Mouse (Mus musculus) erythroblast, embryonic 14.5 days (primary cell): ENCODE results near the gene Insig2.

Experiments used
- GATA1 ChIP-seq: IDR thresholded peaks from 2 replicates; pipeline ENCODE4 v1.6.1; 2012; ENCODE audit warnings: low read length, inconsistent platforms, mixed read lengths
- TAL1 ChIP-seq: IDR thresholded peaks from 3 replicates; pipeline ENCODE4 v1.6.1; 2012; ENCODE audit warnings: low read length, inconsistent platforms, mixed read lengths

DNA sequence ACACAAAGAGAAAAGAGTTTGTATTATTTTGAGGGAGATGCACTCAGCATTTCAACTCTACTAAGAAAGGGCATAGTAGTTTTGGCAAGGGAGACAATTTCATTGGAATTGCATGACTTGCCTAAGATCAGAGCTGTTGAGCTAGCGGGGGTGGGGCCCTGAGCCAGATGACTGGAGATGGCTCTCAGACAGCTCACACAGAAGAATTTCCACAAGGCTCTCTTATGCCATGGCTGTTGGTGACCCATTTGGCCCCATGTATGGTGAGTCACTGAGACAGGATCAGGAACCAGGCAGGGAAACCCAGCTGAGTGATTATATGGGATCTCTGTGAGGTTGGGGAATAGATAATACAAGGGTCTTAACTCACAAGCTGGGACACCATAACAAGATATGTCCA lies 51.9 kb downstream of the Insig2 start:
- TF ChIP-seq TAL1 (no peak), GATA1 (no peak)
